Mouse (Mus musculus): ENCODE measurements around the gene Plpp1. TPM values are rescaled to one million over a fixed set of nuclear protein-coding genes. Genes with fewer than 3 reads are reported as not detected.

Plpp1 gene
- polyA plus RNA-seq, 1 experiment from 2014 or later = 41.3 TPM

DNA sequence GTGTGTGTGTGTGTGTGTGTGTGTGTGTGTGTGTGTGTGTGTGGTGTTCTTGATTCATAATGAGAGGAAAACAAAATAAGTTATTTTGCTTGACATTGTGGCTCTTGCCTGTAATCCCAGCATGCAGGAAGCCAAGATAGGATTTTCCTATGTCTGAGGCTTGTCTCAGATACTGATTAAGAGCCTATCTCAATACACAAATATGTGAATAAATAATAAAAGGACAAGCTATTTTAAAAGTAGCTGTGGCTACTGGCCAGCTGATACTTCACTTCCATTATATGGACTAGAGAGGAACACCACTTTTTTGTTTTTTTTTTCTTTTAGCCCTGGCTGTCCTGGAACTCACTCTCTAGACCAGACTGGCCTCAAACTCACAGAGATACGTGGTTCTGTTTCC, 38.8 kb upstream of the Plpp1 start:
- 52% methylated on average over 1 of the region's 1 CpGs for WGBS
- no peak overlapping the region for H3K27ac ChIP-seq
- peaks cover 50% of the 10 kb centered on the region for H3K4me1 ChIP-seq

DNA sequence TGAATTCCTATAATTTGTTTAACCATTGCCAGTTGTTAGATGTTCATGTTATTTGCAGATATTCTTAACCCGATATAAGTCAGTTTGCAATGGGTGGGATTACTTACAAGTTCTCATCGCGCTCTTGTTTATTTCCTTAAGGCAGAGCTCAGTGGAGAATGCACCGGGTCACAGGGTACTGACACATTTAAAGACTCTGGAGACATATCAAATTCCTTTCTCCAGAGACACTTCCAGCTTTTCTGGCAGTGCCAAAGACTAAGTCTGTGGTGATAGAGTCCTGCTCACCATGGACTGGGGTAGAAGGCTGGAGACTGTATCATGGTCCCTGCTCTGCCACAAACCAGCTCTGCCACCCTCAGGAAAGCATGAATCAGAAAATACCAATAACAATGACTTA, 38.0 kb upstream of the Plpp1 start:
- peaks cover 3% of the 10 kb centered on the region; the same call in 1 of the 2 replicates for H3K36me3 ChIP-seq
- no peak overlapping the region for H3K4me3 ChIP-seq
- H3K27me3 ChIP-seq (ENCODE audit: insufficient read depth, poor library complexity, severe bottlenecking) = no peaks in the 10 kb centered on the region
- WGBS = 70% methylated on average over 4 of the region's 4 CpGs
- DNase-seq (ENCODE audit: low spot score) = no peak
- H3K4me1 ChIP-seq = peaks cover 50% of the 10 kb centered on the region
- peaks cover 6% of the 10 kb centered on the region; the same call in 1 of the 2 replicates for H3K9me3 ChIP-seq
- no peak overlapping the region; the same call in 1 of the 2 replicates for H3K27ac ChIP-seq

More for the DNA sequence above, 38.8 kb upstream of the Plpp1 start:
- Histone ChIP-seq H3K27me3 (ENCODE audit: insufficient read depth, poor library complexity, severe bottlenecking) (no peaks in the 10 kb centered on the region), H3K9me3 (no peaks in the 10 kb centered on the region), H3K36me3 (no peaks in the 10 kb centered on the region), H3K4me3 (no peak overlapping the region)
- DNase-seq (ENCODE audit: low spot score) = no peak

DNA sequence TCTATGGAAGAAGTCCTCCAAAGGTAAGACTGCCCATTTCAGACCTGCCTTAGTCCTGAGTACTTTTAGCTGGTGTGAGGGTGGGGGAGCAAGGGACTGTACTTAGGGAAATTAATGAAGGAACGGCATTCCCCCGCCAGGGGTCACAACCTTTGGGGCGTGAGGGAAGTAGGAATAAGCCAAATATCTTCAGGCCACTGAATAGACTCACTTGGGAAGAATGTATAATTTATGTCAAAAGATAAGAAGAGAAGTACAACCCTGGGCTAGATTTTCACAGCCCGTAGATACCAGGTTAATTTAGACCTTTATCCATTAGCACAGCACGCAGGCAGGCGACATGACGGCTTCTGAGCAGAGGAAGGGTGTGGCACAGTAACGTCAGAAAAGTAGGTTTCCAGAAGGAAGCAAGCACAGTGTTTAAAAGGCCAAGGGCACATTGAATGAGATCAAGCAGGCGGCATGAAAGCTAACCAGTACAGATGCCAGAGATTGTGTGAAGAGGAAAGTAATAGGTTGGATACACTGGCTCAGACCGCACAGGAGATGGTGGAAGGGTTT, 37.0 kb upstream of the Plpp1 start:
- Histone ChIP-seq H3K4me3 (no peak overlapping the region), H3K27ac (no peak overlapping the region), H3K36me3 (peaks cover 4% of the 10 kb centered on the region; the same call in 1 of the 2 replicates), H3K4me1 (peaks cover 40% of the 10 kb centered on the region), H3K9me3 (peaks cover 9% of the 10 kb centered on the region; the same call in 1 of the 2 replicates), H3K27me3 (ENCODE audit: insufficient read depth, poor library complexity, severe bottlenecking) (no peaks in the 10 kb centered on the region)
- 66% methylated on average over 10 of the region's 10 CpGs for WGBS
- no peak for DNase-seq (ENCODE audit: low spot score)

DNA sequence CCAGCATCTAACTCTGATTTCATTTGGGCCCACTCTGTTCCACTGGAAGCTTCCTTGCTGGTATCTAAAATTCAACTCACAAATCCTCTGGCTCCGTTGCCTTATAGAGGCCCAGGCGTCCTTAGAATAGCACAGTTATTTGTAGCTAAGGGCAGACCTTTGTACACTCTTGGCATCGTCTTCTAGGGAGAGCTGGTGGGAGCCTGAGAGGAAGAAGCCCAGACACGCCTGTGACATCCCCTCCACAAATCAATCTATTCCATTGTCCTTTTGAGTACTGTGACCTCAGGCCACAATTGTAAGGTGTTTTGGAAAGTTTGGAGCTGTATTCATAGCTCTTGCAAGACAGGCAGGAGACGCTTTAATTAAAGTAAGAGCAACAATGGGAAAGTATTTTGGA, 36.0 kb upstream of the Plpp1 start:
- peaks cover 4% of the 10 kb centered on the region; the same call in 1 of the 2 replicates for H3K36me3 ChIP-seq
- DNase-seq (ENCODE audit: low spot score) = no peak
- no peak overlapping the region for H3K27ac ChIP-seq
- H3K9me3 ChIP-seq = peaks cover 9% of the 10 kb centered on the region; the same call in 1 of the 2 replicates
- 62% methylated on average over 5 of the region's 5 CpGs for WGBS
- H3K27me3 ChIP-seq (ENCODE audit: insufficient read depth, poor library complexity, severe bottlenecking) = no peaks in the 10 kb centered on the region
- peaks cover 31% of the 10 kb centered on the region for H3K4me1 ChIP-seq
- no peak overlapping the region for H3K4me3 ChIP-seq

DNA sequence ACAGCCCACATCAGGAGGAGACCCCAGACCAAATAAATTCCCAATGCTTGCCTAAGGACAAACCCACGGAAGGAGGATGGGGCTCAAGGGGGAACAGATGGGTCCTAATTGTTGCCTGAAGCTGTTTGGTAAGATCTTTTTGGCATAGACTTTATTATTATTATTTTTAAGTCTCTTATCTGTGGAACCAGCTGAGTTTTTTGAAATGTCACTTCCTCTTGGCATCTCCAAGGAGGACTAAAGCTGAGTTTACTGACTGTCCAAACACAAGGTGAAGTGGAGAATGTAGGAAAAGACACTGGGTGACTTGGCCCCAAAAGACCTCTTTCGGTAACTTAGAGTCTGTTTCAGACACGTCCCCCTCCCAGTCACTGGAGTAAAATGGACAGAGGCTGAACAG, 34.9 kb upstream of the Plpp1 start:
- Histone ChIP-seq H3K36me3 (peaks cover 4% of the 10 kb centered on the region; the same call in 1 of the 2 replicates), H3K27me3 (ENCODE audit: insufficient read depth, poor library complexity, severe bottlenecking) (no peaks in the 10 kb centered on the region), H3K27ac (no peak overlapping the region), H3K9me3 (peaks cover 9% of the 10 kb centered on the region; the same call in 1 of the 2 replicates), H3K4me1 (peaks cover 23% of the 10 kb centered on the region), H3K4me3 (no peak overlapping the region)
- no peak for DNase-seq (ENCODE audit: low spot score)
- WGBS = 94% methylated on average over 3 of the region's 3 CpGs

DNA sequence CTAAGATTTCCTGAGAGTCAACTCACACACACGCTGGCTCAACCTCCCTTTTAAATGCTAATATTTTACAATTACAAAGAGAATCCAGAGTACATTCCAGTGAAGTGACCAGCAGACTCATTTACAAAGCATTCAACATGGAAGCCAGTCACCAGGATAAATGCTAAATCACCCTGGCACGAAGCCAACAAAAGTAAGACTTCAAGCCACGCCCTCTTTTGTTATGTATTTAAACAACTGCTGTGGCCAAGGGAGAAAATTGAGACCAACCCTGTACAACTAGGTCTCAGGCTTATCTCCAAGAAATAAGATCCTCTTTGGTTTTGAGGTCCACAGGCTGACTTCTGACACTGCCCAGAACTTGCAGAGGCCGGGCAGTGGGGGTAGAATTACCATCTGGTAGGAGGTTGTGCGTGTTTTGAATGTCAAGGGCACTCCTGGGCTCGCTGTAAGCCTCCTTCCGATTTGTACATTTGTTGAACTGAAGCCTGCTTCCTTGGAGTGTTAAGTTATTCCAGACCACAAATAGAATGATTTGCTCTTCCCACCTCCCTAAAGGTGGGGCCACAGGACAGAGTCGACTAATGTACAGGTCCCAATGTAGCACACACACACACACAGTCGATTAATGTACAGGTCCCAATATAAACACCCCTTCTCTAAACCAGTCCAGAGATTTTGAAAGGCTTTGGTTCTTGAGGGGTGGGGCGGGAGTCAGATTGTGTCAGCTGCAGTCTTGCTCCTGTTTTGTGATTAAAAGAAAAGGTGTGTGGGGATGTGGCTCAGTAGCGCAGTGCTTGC, 29.9 kb upstream of the Plpp1 start:
- peaks cover 9% of the 10 kb centered on the region; the same call in 1 of the 2 replicates for H3K9me3 ChIP-seq
- H3K27me3 ChIP-seq (ENCODE audit: insufficient read depth, poor library complexity, severe bottlenecking) = no peaks in the 10 kb centered on the region
- WGBS = 41% methylated on average over 11 of the region's 11 CpGs
- peaks cover 13% of the 10 kb centered on the region for H3K4me1 ChIP-seq
- H3K36me3 ChIP-seq = peaks cover 4% of the 10 kb centered on the region; the same call in 1 of the 2 replicates
- no peak overlapping the region for H3K4me3 ChIP-seq
- peak overlapping the region; percentile 42; the same call in 1 of the 2 replicates for H3K27ac ChIP-seq
- peak; percentile 77 for DNase-seq (ENCODE audit: low spot score)

DNA sequence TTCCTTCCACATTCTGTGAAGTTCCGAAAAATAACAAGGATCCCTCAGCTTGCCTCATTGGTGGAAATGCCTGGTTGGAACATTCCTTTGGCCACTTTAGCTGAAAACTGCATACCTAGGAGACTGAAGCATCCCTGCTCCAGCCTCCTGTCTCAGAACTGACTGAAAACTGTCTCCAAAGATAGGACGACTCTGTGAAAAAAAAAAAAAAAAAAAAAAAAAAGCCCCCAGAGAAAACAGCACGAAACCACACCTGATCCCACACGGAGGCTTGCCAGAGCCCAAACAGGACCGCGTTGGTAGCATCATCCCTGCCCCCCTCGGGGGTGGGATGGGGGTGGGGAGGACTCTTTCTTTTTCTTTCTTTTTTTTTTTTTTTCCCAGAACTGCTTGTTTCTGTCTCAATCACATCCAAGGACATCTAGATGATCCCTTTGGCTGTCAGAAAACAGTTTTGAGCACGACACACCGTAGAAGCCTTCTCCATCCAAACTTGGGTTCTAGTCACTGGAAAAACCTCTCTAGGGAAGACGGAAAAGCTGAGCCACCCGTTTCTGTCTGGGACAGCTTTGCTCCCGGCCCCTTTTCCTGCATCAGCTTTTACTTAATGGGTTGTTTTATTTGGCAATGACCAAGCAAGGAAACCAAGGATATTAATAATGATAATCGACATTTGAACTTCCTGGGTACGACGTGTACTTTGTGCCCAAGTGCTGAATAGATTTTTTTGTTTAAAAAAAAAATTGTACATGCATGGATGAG, 29.0 kb upstream of the Plpp1 start:
- peaks cover 4% of the 10 kb centered on the region; the same call in 1 of the 2 replicates for H3K36me3 ChIP-seq
- no peak overlapping the region for H3K4me3 ChIP-seq
- no peak for DNase-seq (ENCODE audit: low spot score)
- 47% methylated on average over 15 of the region's 15 CpGs for WGBS
- peak overlapping the region; percentile 42; the same call in 1 of the 2 replicates for H3K27ac ChIP-seq
- peaks cover 9% of the 10 kb centered on the region; the same call in 1 of the 2 replicates for H3K9me3 ChIP-seq
- peaks cover 13% of the 10 kb centered on the region for H3K4me1 ChIP-seq
- H3K27me3 ChIP-seq (ENCODE audit: insufficient read depth, poor library complexity, severe bottlenecking) = no peaks in the 10 kb centered on the region

DNA sequence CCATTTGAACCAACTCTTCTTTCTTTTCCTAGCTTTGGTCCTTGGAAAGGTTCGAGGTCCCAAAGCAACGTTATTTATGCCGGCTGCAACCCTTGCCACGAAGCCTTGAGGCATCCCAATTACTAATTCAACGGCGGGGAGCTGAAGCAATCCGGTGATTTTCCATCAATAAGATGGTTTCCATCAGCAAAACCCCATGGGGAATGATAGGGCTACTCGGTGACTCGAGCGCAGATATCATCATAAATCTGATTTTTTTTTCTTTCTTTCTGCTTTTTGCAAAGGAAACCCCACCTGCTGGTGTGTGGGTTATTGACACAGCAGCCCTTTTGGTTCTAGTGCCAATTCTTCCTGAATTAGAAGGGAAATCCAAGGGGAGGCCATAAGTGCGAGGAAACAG, 28.3 kb upstream of the Plpp1 start:
- no peak for DNase-seq (ENCODE audit: low spot score)
- Histone ChIP-seq H3K27me3 (ENCODE audit: insufficient read depth, poor library complexity, severe bottlenecking) (no peaks in the 10 kb centered on the region), H3K4me1 (peaks cover 13% of the 10 kb centered on the region), H3K27ac (no peak overlapping the region), H3K36me3 (peaks cover 4% of the 10 kb centered on the region; the same call in 1 of the 2 replicates), H3K4me3 (no peak overlapping the region), H3K9me3 (peaks cover 6% of the 10 kb centered on the region; the same call in 1 of the 2 replicates)
- WGBS = 77% methylated on average over 11 of the region's 11 CpGs

DNA sequence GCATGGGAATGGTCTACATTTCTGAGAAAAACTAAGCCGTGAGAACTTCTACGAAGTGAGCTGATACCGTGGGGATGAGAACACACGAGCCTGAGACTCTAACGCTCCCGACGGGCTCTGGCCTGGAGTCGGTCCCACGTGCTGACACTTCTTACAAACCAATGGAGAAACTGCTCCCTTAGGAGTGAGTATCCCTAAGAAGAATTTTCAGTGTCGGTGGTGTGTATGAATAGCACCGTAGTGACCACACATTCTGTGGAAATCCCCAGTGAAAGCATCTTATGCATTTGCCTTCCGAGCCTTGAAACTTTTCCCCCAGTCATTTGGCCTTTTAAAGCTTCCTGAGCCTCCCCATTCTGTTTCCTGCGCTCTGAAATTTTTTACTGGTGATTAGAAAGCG, 27.7 kb upstream of the Plpp1 start:
- Histone ChIP-seq H3K36me3 (no peaks in the 10 kb centered on the region), H3K27me3 (ENCODE audit: insufficient read depth, poor library complexity, severe bottlenecking) (no peaks in the 10 kb centered on the region), H3K9me3 (no peaks in the 10 kb centered on the region), H3K27ac (no peak overlapping the region), H3K4me1 (peaks cover 13% of the 10 kb centered on the region), H3K4me3 (no peak overlapping the region)
- 75% methylated on average over 14 of the region's 14 CpGs for WGBS
- no peak for DNase-seq (ENCODE audit: low spot score)

DNA sequence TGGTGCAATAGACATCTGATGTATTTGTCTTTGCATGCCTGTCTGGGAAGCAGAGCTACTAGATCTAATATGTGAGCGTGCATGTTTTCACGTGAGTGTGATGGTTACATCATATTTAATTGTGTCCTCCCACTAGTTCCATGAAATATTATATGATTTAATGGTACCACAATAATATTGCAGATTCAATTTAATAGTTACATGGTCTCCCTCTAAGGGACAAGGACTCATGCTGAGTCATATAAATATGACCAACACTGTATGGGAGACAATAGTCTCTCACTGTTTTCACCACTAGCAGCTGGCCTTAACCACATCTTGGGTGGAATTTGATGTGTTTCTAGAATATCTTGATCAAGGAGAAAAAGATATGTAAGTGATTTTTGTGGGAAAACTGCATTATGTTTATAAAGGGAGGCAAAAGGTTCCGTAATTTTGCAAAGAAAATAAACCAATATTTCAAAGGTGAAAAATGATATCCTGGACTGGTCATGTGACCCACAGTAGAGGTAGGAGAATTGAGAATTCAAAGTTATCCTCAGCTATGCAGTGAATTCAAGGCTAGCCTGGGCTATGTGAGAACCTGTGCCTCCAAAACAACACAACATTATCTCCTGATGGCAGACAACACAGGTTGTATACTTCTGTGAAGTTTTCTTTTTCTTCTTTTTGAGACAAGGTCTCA, 26.5 kb upstream of the Plpp1 start:
- no peak for DNase-seq (ENCODE audit: low spot score)
- WGBS = 93% methylated on average over 3 of the region's 3 CpGs
- H3K27me3 ChIP-seq (ENCODE audit: insufficient read depth, poor library complexity, severe bottlenecking) = no peaks in the 10 kb centered on the region

DNA sequence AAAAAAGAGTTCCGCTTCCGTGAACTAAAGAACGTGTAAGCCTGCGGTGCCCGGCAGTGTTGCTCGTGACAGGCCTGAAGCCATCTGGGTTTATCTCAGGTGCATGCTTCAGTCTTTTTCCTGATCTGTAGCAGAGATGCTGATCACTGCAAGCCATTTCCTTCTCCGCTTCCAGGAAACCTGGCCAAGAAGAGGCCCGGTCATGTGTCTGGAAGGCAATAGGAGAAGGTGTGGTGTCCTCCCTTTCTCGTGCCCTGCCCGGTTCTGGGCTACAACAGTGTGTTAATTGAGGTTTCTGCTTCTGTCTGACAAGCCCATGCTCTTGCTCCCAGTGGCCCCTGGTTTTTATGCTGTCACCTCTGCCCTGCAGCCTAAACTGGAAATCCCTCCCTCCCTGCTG, 24.7 kb upstream of the Plpp1 start:
- no peaks in the 10 kb centered on the region for H3K36me3 ChIP-seq
- DNase-seq (ENCODE audit: low spot score) = no peak
- H3K27me3 ChIP-seq (ENCODE audit: insufficient read depth, poor library complexity, severe bottlenecking) = no peaks in the 10 kb centered on the region
- H3K9me3 ChIP-seq = no peaks in the 10 kb centered on the region
- H3K27ac ChIP-seq = no peak overlapping the region
- H3K4me3 ChIP-seq = no peak overlapping the region
- peaks cover 7% of the 10 kb centered on the region for H3K4me1 ChIP-seq
- 91% methylated on average over 10 of the region's 10 CpGs for WGBS

More for the DNA sequence above, 26.5 kb upstream of the Plpp1 start:
- Histone ChIP-seq H3K9me3 (no peaks in the 10 kb centered on the region), H3K4me3 (no peak overlapping the region), H3K4me1 (peaks cover 13% of the 10 kb centered on the region), H3K36me3 (no peaks in the 10 kb centered on the region), H3K27ac (no peak overlapping the region)

DNA sequence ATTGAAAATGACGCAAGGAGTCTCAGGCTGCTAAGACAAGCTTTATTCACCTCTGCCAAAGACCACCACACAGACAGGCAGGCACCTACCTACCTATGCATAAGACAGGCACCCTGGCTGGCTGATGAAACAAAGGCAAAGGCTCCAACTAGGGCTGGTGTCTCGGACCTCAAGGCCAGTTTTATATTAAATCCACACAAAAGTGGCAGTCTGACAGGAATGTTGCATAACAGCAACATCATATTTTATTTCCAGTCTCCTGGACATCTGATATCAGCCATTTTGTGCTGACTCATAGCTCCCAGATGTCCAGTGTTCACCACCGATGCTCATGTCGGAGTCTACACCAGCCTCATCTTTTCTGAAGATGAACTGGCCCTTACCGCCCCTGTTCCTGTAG, 22.2 kb upstream of the Plpp1 start:
- H3K4me3 ChIP-seq = no peak overlapping the region
- H3K36me3 ChIP-seq = no peaks in the 10 kb centered on the region
- H3K9me3 ChIP-seq = no peaks in the 10 kb centered on the region
- H3K4me1 ChIP-seq = no peaks in the 10 kb centered on the region
- H3K27ac ChIP-seq = no peak overlapping the region
- no peaks in the 10 kb centered on the region for H3K27me3 ChIP-seq (ENCODE audit: insufficient read depth, poor library complexity, severe bottlenecking)
- no peak for DNase-seq (ENCODE audit: low spot score)
- 94% methylated on average over 5 of the region's 5 CpGs for WGBS

All from heart, embryonic 10.5 days (tissue).